Mouse (Mus musculus): ENCODE measurements at regions not wholly inside any gene's neighbourhood (a gene's known extent, or its start where the extent isn't known, plus 50 kb on each side); places are given as distances from the start of the nearest gene placed in this dataset.

DNA sequence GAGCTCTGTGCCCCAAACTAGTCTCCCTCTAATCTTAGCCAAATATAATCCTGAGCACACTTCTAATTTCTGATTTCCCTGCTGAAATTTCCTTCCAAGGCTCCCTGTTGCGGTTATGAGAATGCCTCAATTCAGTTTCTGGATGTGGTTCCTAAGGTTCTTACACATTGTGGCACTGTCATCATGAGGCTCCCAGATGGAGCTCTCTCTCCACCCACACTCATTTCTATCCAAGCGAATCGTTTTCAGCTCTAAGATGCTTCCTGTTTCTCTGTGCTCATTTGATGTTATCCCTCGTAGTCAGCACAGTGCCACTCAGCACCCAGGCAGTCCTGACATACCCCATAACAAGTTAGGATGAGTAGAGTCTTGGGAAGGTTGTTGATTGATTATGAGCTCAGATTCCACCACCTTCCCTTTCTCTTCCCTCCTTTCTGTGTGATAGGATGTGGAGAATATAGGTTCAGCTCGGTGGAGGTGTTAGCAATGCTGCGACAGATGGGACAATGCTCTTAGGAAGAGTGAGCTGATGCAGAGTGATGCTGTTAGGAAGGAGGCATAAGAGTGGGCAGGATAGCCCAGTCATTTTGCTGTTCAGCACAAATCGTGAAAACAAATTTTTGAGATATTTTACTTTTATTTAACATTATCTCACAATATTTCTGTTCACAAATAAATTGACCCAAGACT is 808.7 kb upstream of the Zeb2 start:
- Histone ChIP-seq H3K27ac (ENCODE audit: low read length) (no peak overlapping the region), H3K27me3 (ENCODE audit: control insufficient read depth, insufficient read depth, low read depth, low read length) (no peaks in the 10 kb centered on the region), H3K4me1 (ENCODE audit: control insufficient read depth, insufficient read depth, low read length) (no peaks in the 10 kb centered on the region), H3K4me3 (ENCODE audit: low read depth, low read length) (no peak overlapping the region), H3K4me2 (ENCODE audit: low read length) (no peak overlapping the region), H3K9me3 (replicated peaks; ENCODE audit: control insufficient read depth, low read length, poor library complexity, severe bottlenecking) (no peaks in the 10 kb centered on the region), H3K9ac (ENCODE audit: low read depth, low read length) (no peak overlapping the region), H3K36me3 (ENCODE audit: control insufficient read depth, insufficient read depth, low read length) (no peaks in the 10 kb centered on the region)
- no peak for ATAC-seq
- 89% methylated on average over 7 of the region's 7 CpGs for WGBS

GRCm38 (mm10) chr2:45908871-45909270 is 791.7 kb upstream of the Zeb2 start:
- no peaks in the 10 kb centered on the region for H3K4me1 ChIP-seq (ENCODE audit: control insufficient read depth, insufficient read depth, low read length)
- WGBS, result 25% methylated on average over 1 of the region's 1 CpGs
- ATAC-seq, result no peak
- H3K4me2 ChIP-seq (ENCODE audit: low read length), result no peak overlapping the region
- no peaks in the 10 kb centered on the region for H3K9me3 ChIP-seq (replicated peaks; ENCODE audit: control insufficient read depth, low read length, poor library complexity, severe bottlenecking)
- no peak overlapping the region for H3K27ac ChIP-seq (ENCODE audit: low read length)
- H3K4me3 ChIP-seq (ENCODE audit: low read depth, low read length), result no peak overlapping the region
- no peaks in the 10 kb centered on the region for H3K27me3 ChIP-seq (ENCODE audit: control insufficient read depth, insufficient read depth, low read depth, low read length)
- H3K36me3 ChIP-seq (ENCODE audit: control insufficient read depth, insufficient read depth, low read length), result no peaks in the 10 kb centered on the region
- H3K9ac ChIP-seq (ENCODE audit: low read depth, low read length), result no peak overlapping the region

GRCm38 (mm10) chr2:45904623-45905235 is 787.5 kb upstream of the Zeb2 start:
- 77% methylated on average over 2 of the region's 2 CpGs for WGBS

GRCm38 (mm10) chr2:45904090-45904489 is 786.9 kb upstream of the Zeb2 start:
- H3K4me3 ChIP-seq (ENCODE audit: low read depth, low read length), result no peak overlapping the region
- H3K4me2 ChIP-seq (ENCODE audit: low read length), result no peak overlapping the region
- no peak for ATAC-seq
- WGBS, result 93% methylated on average over 4 of the region's 4 CpGs
- H3K4me1 ChIP-seq (ENCODE audit: control insufficient read depth, insufficient read depth, low read length), result no peaks in the 10 kb centered on the region
- H3K9ac ChIP-seq (ENCODE audit: low read depth, low read length), result no peak overlapping the region
- no peaks in the 10 kb centered on the region; the same call in 1 of the 2 replicates for H3K9me3 ChIP-seq (replicated peaks; ENCODE audit: control insufficient read depth, low read length, poor library complexity, severe bottlenecking)
- no peak overlapping the region for H3K27ac ChIP-seq (ENCODE audit: low read length)
- no peaks in the 10 kb centered on the region for H3K27me3 ChIP-seq (ENCODE audit: control insufficient read depth, insufficient read depth, low read depth, low read length)
- H3K36me3 ChIP-seq (ENCODE audit: control insufficient read depth, insufficient read depth, low read length), result no peaks in the 10 kb centered on the region

More at GRCm38 (mm10) chr2:45904623-45905235, 787.5 kb upstream of the Zeb2 start:
- Histone ChIP-seq H3K27ac (ENCODE audit: low read length) (no peak overlapping the region), H3K36me3 (ENCODE audit: control insufficient read depth, insufficient read depth, low read length) (no peaks in the 10 kb centered on the region), H3K9ac (ENCODE audit: low read depth, low read length) (no peak overlapping the region), H3K9me3 (replicated peaks; ENCODE audit: control insufficient read depth, low read length, poor library complexity, severe bottlenecking) (no peaks in the 10 kb centered on the region; the same call in 1 of the 2 replicates), H3K27me3 (ENCODE audit: control insufficient read depth, insufficient read depth, low read depth, low read length) (no peaks in the 10 kb centered on the region), H3K4me2 (ENCODE audit: low read length) (no peak overlapping the region), H3K4me1 (ENCODE audit: control insufficient read depth, insufficient read depth, low read length) (no peaks in the 10 kb centered on the region), H3K4me3 (ENCODE audit: low read depth, low read length) (no peak overlapping the region)
- no peak for ATAC-seq

- no peak overlapping the region for H3K4me2 ChIP-seq (ENCODE audit: low read length)
- H3K27me3 ChIP-seq (ENCODE audit: control insufficient read depth, insufficient read depth, low read depth, low read length), result no peaks in the 10 kb centered on the region
- H3K4me3 ChIP-seq (ENCODE audit: low read depth, low read length), result no peak overlapping the region
- 88% methylated on average over 1 of the region's 1 CpGs for WGBS
- no peaks in the 10 kb centered on the region for H3K4me1 ChIP-seq (ENCODE audit: control insufficient read depth, insufficient read depth, low read length)
- no peaks in the 10 kb centered on the region; the same call in 1 of the 2 replicates for H3K9me3 ChIP-seq (replicated peaks; ENCODE audit: control insufficient read depth, low read length, poor library complexity, severe bottlenecking)
- no peak overlapping the region for H3K9ac ChIP-seq (ENCODE audit: low read depth, low read length)
- ATAC-seq, result no peak
- no peak overlapping the region for H3K27ac ChIP-seq (ENCODE audit: low read length)
- H3K36me3 ChIP-seq (ENCODE audit: control insufficient read depth, insufficient read depth, low read length), result no peaks in the 10 kb centered on the region
Observed at GRCm38 (mm10) chr2:45903350-45903749, 786.2 kb upstream of the Zeb2 start.

DNA sequence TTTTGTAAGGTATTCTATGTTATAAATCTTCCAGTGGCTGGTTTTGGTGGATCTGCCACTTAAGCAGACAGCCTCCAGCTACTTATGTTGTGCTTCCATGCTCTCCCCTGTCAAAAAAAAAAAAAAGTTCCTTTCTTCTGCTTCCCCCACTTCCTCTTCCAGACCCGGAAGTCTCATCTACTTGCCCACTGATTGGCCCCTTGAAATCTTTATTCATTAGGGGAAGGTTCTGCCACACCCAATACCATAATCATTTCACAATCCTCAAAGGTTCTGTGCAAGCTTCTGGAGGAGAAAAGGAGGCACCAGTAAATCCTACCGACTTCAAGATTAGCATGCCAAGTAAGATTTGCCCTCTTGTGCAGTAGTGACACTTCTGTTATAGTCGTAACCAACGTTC is 784.7 kb upstream of the Zeb2 start:
- Histone ChIP-seq H3K27me3 (ENCODE audit: control insufficient read depth, insufficient read depth, low read depth, low read length) (no peaks in the 10 kb centered on the region), H3K9me3 (replicated peaks; ENCODE audit: control insufficient read depth, low read length, poor library complexity, severe bottlenecking) (no peaks in the 10 kb centered on the region; the same call in 1 of the 2 replicates), H3K4me1 (ENCODE audit: control insufficient read depth, insufficient read depth, low read length) (no peaks in the 10 kb centered on the region), H3K27ac (ENCODE audit: low read length) (no peak overlapping the region), H3K36me3 (ENCODE audit: control insufficient read depth, insufficient read depth, low read length) (no peaks in the 10 kb centered on the region), H3K4me2 (ENCODE audit: low read length) (no peak overlapping the region), H3K9ac (ENCODE audit: low read depth, low read length) (no peak overlapping the region), H3K4me3 (ENCODE audit: low read depth, low read length) (no peak overlapping the region)
- no peak for ATAC-seq
- 95% methylated on average over 4 of the region's 4 CpGs for WGBS

- no peak overlapping the region for H3K27ac ChIP-seq (ENCODE audit: low read length)
- H3K4me3 ChIP-seq (ENCODE audit: low read depth, low read length), result no peak overlapping the region
- no peak overlapping the region for H3K4me2 ChIP-seq (ENCODE audit: low read length)
- ATAC-seq, result no peak
- H3K4me1 ChIP-seq (ENCODE audit: control insufficient read depth, insufficient read depth, low read length), result no peaks in the 10 kb centered on the region
- H3K9ac ChIP-seq (ENCODE audit: low read depth, low read length), result no peak overlapping the region
- no peaks in the 10 kb centered on the region for H3K27me3 ChIP-seq (ENCODE audit: control insufficient read depth, insufficient read depth, low read depth, low read length)
- H3K36me3 ChIP-seq (ENCODE audit: control insufficient read depth, insufficient read depth, low read length), result no peaks in the 10 kb centered on the region
- WGBS, result 90% methylated on average over 3 of the region's 3 CpGs
- H3K9me3 ChIP-seq (replicated peaks; ENCODE audit: control insufficient read depth, low read length, poor library complexity, severe bottlenecking), result no peaks in the 10 kb centered on the region
Observed at GRCm38 (mm10) chr2:45884680-45885079, 767.5 kb upstream of the Zeb2 start.

GRCm38 (mm10) chr2:45878656-45879055 is 761.5 kb upstream of the Zeb2 start:
- no peaks in the 10 kb centered on the region for H3K36me3 ChIP-seq (ENCODE audit: control insufficient read depth, insufficient read depth, low read length)
- H3K4me1 ChIP-seq (ENCODE audit: control insufficient read depth, insufficient read depth, low read length), result no peaks in the 10 kb centered on the region
- no peaks in the 10 kb centered on the region for H3K27me3 ChIP-seq (ENCODE audit: control insufficient read depth, insufficient read depth, low read depth, low read length)
- H3K4me2 ChIP-seq (ENCODE audit: low read length), result no peak overlapping the region
- H3K9ac ChIP-seq (ENCODE audit: low read depth, low read length), result no peak overlapping the region
- H3K4me3 ChIP-seq (ENCODE audit: low read depth, low read length), result no peak overlapping the region
- ATAC-seq, result no peak
- H3K9me3 ChIP-seq (replicated peaks; ENCODE audit: control insufficient read depth, low read length, poor library complexity, severe bottlenecking), result no peaks in the 10 kb centered on the region
- no peak overlapping the region for H3K27ac ChIP-seq (ENCODE audit: low read length)

GRCm38 (mm10) chr2:45859901-45860331 is 742.7 kb upstream of the Zeb2 start:
- H3K4me2 ChIP-seq (ENCODE audit: low read length), result no peak overlapping the region
- H3K27me3 ChIP-seq (ENCODE audit: control insufficient read depth, insufficient read depth, low read depth, low read length), result no peaks in the 10 kb centered on the region
- H3K4me1 ChIP-seq (ENCODE audit: control insufficient read depth, insufficient read depth, low read length), result no peaks in the 10 kb centered on the region
- no peak for ATAC-seq
- H3K4me3 ChIP-seq (ENCODE audit: low read depth, low read length), result no peak overlapping the region
- WGBS, result 80% methylated on average over 4 of the region's 4 CpGs
- no peaks in the 10 kb centered on the region for H3K36me3 ChIP-seq (ENCODE audit: control insufficient read depth, insufficient read depth, low read length)
- no peaks in the 10 kb centered on the region for H3K9me3 ChIP-seq (replicated peaks; ENCODE audit: control insufficient read depth, low read length, poor library complexity, severe bottlenecking)
- H3K9ac ChIP-seq (ENCODE audit: low read depth, low read length), result no peak overlapping the region
- H3K27ac ChIP-seq (ENCODE audit: low read length), result no peak overlapping the region

All from midbrain, embryonic 16.5 days (tissue).